Mouse (Mus musculus): ENCODE measurements around the gene Hist2h3c2.
A peak's percentile ranks its signal among the peaks of the same experiment; 100 is the strongest.
"Not testable (repeated sequence)": the region's sequence is repeated elsewhere in the genome, so short reads cannot be mapped to it uniquely, and the experiment has no call there.

Gene Hist2h3c2

DNA sequence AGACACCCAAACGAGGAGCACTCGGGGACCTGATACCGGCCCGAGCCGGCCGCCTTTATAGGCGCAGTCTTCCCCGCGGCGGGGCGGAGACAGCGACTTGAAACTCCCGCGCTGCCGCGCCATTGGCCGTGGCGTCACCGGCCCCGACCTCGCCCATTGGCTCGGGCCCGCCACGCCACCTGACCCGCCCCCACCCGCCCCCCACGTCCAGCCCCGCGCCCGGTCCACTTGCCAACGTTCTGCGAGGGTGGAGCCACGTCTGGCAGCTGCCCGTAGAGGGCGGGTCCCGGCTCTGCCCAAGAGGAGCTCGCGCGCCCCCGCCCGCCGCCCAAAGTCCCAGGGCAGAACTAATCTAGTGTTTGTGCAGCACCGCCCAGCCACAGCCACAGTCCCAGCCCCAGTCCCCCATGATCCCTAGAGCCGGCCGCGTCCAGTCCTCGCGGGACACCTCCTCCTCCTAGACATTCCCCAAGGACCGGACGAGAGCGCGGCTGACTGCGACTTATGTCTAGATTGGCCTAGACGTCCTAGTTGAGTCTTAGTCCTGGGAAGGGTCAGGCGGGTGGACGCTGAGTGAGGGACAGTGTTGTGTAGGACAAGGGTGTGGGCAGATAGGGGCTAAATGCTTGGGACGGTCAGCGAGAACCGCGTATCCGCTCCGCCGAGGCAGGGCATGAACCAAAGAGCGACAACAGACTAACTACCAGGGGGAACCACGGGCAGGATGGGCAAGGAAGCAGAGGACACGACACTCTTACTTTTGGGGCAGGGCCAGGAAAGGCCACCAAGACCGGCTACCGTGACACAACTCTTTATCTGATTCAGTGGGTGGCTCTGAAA lies at the start of gene Hist2h3c2:
TSS of gene Hist2h3c2 (minus strand) at position 174 of the 840 bp plus-strand sequence.
- DNase-seq = peak; percentile 74

DNA sequence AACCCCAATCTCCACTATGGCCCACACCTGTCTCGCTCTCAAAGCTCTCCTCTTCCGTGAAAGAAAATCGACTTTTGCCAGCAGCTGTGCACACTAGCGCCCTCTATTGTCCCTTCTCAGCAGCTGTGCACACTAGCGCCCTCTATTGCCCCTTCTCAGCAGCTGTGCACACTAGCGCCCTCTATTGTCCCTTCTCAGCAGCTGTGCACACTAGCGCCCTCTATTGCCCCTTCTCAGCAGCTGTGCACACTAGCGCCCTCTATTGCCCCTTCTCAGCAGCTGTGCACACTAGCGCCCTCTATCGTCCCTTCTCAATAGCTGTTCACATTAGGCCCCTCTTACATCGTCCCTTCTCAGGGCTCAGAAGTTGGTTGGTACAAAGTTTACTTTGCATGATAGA lies 48.4 kb upstream of the Hist2h3c2 start:
- not testable (repeated sequence) for DNase-seq

DNA sequence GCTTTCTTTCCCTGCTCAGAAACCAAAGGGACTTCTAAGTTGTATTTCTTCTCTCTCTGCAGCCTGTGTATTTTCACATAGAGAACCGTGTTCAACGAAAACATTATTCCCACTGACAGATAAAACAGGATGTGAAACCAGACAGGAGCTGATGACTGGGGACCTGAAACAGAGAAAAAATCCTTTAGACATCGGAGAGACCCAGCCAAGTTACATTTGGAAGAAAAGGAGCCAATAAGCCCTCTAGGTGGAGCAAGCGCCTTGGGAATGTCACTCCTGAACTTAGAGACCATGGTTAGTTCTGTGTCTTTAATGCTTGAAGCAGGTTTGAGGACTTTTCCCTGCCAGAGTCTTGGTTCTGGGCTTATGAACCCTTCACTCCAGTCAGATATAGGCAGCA lies 45.5 kb upstream of the Hist2h3c2 start:
- no peak for DNase-seq

DNA sequence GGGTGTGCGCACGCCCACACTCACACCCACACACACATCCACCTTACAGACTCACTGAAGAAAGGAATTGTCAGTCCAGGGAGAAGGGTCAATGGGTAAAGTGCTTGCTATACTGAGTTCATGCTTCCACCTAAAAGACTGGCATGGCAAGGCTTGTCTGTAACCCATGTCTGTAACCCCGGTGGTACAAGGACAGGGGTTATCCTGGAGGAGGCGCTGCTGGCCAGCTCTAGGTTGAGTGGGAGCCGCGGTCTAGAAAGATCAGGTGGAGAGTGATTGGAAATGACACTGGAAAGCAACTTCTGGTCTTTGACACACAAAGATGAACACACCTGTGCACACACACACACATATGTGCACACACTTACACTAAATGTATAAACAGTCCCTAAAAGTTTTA lies 41.7 kb upstream of the Hist2h3c2 start:
- no peak for DNase-seq

DNA sequence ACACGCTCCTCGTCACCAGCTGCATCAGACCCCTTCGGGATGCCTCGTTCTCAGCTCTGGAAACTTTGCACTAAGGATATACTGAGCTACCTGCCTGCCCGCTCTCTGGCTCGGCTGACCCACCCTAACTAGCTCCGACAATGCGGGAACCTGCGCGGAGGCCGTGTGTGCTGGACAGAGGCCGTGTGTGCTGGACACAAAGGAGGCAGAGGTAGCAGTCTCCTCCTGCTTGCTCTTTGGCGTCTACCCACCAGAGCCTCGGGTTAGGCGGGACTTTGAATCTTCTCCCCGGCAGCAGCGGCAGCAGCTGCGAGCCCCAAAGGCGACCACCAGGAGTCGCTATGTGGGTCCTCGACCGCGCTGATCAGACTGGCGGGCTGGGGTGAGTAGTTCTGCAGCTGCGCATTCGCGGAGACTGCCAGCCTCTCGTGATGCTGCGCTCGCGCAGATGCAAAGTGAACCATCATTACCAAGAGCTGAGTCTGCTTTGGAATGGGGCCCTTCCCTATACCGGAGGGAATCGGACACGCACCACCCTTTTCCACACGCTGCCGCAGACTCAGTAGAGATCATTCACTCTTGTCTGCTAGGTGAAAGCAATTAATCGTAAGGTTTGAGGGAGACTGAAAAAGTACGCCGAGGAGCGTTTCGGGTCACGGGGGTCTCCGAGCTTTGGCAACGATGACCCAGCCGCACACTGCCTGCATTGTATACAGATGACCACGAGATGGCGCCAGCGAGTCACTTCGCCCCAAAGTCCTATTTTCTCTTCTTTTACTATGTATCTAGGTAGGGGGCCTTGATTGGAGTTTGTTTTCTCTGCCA lies 39.1 kb upstream of the Hist2h3c2 start:
- peak; percentile 92 for DNase-seq

DNA sequence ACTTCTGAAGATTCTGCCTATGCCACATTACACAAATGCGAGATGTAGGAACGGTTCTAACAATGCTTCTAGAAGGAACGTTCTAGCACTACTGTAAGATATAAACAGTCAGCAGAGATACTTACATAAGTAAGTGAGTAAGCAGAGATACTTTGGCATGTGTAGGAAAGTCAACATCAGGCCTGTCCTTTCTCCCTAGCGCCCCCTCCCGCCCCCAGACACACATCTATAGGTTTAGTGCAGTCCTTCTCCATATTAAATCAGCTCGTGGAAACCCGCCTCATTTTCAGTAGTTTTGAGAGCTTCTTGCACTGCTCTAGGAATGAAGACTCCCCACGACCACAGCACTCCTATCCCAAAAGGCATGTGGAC lies 38.5 kb upstream of the Hist2h3c2 start:
- DNase-seq = peak; percentile 56

DNA sequence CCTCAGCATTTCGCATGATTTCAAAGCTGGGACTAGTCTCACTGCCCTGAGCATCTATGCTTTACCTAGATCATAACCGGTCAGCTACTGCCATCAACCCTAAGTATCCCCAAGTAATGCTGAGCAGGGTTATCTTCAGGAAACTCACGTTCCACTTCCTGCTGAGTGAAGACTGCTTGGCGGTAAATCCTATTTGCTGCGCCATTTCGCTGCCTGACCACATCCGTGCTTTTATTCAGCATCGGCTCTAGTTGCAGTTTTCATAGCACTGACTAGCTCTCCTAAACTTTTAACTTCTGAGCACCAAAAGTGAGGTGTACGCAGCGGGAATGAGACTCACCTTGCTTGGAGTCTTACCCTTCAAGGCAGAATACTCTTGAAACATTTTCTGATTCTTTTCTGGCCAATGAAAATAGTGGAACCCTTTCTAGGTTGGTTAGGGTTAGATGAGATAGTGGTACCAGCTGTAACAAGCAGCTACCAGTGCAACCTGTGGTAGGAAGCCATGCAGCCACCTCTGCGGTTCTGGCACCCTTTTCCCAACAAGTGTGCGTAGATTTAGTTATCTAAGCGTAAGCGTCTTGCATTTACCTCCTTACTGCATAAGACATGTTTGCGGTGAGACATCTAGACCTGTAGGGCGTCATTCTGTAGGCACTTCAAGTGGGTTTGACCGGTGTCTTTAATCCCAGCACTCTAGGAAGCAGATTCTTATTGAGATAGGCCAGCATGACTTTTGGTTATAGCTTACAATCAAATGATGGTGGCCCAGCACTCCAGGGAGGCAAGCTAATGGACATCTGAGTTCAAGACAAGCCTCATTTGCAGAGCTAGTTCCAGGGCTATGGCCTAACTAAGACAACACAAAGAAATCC lies 34.9 kb upstream of the Hist2h3c2 start:
- DNase-seq = peak; percentile 25

DNA sequence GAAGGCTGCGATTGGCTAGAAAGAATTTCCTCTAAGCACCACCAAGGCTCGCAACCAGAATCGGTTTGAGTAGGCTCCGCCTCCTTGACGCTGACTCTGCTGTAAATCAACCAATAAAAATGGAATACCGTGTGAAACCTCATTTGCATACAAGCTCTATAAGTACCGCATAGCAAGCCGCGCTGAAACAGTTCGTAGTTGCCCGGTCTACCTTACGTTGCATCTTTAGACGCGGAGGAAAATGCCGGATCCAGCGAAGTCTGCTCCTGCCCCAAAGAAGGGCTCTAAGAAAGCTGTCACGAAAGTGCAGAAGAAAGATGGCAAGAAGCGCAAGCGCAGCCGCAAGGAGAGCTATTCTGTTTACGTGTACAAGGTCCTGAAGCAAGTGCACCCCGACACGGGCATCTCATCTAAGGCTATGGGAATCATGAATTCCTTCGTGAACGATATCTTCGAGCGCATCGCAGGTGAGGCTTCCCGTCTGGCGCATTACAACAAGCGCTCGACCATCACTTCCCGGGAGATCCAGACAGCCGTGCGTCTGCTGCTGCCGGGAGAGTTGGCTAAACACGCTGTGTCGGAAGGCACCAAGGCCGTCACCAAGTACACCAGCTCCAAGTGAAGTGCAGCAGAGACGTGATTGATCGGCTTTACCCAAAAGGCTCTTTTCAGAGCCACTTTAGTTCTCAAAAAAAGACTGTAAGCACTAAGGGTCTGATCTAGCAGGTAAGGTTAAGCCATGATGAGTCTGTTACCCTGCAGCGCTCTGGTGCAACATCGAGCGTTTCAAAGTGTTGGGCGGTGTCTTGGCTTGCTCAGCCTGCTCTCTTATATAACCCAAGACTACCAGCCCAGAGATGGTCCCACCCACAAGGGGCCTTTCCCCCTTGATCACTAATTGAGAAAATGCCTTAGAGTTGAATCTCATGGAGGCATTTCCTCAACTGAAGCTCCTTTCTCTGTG lies 30.9 kb upstream of the Hist2h3c2 start, which contains the start of gene Hist2h2bb:
TSS of gene Hist2h2bb (plus strand) at position 242 of the 964 bp plus-strand sequence.
- DNase-seq = peak; percentile 97

DNA sequence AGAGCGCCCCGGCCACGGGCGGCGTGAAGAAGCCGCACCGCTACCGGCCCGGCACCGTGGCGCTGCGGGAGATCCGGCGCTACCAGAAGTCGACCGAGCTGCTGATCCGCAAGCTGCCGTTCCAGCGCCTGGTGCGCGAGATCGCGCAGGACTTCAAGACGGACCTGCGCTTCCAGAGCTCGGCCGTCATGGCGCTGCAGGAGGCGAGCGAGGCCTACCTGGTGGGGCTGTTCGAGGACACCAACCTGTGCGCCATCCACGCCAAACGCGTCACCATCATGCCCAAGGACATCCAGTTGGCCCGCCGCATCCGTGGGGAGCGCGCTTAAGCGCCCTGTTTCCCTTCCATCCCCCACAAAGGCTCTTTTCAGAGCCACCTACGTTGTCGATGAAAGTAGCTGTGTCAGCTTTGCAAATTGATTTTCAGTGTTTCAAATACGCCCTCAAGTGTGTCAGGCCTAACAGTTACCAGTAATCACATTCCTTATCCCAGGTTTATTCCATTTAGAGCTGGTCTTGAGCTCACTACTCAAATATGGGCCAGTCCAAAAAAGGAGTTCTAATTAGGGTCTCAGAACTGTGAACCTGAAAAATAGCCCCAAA lies 29.9 kb upstream of the Hist2h3c2 start:
- peak; percentile 71 for DNase-seq

DNA sequence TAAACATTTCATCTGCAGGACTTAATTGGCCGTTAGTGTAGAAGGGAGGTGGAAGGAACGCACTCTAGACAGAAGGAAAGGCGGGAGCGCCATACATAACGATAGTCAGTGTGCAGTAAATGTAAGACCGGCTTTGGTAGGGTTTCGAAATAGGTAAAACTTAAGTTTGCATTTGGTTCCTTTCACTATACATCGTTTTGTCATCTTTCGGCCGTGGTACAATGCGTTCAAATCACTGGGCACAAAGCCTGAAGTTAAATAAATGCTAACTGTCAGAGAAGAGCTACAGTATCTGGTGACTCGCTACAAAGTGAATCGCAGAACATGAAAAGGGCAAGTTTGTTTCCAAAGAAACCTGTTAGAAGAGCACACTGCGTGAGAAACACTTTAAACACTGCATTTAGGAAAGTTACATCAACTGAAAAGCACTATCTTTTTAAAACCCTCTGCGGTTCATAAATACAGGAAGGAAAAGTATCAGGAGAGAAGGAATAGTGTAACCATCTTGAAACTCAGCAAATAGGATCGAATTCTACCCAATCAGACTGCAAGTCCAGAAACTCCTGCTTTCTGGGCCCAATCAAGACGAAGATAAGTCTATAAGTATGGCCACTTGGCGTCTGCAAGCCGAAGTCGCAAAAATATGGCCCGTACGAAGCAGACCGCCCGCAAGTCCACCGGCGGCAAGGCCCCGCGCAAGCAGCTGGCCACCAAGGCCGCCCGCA lies 29.3 kb upstream of the Hist2h3c2 start, which contains the start of gene Hist2h3b:
TSS of gene Hist2h3b (plus strand) at position 604 of the 725 bp plus-strand sequence.
- DNase-seq = peak; percentile 87

DNA sequence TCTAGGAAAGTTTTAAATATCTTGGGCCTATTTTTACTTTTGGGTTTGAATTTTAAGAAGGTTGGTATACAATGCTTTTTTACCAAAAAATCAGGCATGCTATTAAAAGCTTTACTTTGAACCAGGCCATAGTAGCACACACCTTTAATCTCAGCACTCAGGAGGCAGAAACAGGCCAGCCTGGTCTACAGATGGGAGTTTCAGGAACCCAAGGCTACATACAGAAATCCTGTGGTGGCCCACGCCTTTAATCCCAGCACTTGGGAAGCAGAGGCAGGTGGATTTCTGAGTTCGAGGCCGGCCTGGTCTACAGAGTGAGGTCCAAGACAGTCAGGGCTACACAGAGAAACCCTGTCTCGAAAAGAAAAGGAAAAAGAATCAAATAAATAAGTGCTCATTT lies 28.6 kb upstream of the Hist2h3c2 start:
- DNase-seq = peak; percentile 41

DNA sequence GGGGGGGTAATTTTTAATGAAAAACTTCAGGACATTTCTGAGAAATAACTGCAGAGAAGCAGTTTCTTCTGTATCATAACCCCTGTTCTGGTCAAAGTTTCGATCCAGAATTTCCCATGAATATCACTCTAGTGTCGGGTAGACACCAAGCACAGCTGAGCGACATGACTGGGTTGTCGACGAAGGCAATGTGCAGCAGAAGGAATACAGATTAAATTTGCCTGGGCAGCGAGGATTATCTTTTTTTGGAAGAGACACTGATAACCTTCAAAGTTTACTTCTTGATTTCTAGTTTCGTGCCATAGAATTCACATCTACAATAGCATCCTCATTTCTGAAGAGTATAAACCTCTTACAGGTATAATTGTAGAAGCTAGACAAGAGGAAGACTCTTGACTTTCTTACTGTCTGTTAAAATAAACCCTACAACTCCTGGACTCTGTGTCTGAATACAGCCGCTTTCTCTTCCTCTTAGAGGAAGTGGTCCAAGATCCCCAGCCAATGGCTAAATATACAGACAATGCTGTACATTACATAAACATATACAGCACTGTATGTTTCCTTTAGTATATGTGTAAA lies 27.3 kb upstream of the Hist2h3c2 start:
- no peak for DNase-seq

DNA sequence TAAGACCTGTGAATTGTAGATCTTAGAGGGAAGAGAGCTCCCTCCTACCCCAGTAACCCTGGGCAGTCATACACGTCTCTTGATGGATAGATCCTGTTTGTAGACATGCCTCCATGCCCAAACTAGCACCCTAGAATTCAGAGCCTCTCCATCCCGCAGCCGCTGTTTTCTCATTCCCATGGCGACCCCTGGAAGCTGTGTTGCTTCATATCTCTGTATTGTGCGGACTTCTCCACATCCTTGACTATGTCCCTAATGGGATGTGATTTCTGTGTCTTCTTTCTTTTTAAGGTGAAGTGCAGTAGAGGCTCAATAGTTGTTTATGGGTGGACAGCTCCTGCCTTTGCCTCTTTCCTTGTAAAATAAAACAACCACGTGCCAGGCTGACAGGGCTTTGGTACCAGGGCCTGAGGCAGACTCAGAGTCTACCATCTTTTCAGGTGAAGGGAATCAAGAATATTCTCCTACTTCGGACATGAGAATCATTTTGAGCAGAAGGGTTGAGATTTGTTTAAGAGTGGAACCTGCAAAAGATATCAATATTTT lies 25.6 kb upstream of the Hist2h3c2 start:
- peak; percentile 35 for DNase-seq

DNA sequence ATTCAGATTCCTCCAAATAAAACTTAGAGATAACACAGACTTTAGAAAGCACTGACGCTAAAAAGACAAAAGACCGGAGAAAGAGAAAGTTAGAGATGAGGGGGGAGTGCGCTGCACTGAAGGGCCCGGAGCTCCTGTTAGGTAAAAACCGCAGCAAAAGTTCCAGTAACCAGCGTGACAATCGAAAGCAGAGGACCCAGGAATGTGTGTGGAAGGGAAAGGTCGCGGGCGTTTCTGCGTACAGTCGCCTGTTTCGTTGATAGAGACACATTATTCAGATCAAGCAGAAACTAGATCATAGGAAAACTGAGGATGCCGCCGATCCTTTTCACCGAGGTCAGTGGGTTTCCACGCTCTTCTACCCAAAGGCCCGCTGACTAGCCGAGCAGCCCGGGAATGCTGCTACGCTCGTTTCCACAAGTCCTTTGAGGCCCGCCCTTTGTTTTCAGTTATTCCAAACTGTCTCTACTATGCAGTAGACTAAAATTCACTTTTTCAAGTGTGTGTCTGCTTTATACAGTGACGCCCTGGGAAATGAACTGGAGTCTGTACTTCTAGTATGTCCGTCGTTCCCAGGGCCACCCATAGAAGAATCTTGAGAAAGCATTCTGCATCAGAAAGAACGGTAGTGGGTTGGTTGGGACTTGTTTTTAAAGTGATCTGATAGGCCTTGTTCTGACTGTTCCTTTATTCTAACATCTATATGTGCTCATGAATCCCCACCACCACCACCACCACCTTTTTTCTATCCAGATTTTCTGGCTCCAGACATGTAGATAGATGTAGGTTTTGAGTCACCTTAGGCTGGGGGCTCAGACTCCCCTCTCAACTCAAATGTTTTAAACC lies 24.9 kb upstream of the Hist2h3c2 start:
- DNase-seq = no peak

DNA sequence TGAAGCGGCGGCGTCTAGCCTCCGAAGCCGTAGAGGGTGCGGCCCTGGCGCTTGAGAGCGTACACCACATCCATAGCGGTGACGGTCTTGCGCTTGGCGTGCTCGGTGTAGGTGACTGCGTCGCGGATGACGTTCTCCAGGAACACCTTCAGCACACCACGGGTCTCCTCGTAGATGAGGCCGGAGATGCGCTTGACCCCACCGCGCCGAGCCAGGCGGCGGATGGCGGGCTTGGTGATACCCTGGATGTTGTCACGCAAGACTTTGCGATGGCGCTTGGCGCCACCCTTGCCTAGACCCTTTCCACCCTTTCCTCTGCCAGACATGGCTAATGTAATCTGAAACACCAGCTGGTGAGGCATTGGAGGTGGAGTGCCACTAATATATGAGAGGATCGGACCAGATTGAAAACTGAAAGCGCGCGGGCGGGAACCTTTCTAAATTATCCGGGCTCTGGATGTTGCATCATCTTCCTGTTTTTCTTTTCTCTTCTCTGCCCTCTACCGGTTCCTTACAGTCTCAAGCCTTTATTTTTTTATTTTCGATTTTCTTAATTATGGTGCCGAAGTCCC lies 24.1 kb upstream of the Hist2h3c2 start, which contains the start of gene Hist2h4:
TSS of gene Hist2h4 (minus strand) at position 333 of the 572 bp plus-strand sequence.
- peak; percentile 98 for DNase-seq

DNA sequence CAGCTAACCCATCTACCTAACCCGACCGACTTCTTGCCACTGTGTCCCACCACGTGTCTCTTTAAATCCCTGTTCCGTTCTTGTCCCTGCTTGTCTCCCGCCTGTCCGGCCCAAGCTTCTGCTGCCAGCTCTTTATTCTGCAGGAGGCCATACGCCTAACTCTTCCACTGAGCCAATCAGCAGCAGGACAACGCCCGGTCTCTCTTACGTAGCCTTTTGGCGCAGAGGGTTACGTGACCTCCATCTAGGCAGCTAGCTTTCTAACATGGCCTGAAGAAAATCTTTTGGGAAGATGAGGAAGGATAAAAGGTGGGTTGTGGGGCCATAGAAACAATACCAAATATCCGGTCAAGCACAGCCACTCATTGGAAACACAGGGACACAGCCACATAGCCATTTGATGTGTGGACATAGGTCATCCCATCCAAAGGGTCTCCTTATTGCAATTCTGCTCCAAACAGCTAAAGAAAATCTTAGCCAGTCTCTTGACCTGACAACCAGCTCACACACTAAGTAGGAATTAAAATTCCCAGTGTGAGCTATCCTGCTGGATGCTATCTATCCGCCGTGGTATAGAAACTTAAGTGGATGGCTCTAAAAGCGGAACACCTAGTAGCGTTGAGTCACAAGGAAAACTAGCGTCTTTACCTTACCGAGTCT lies 23.4 kb upstream of the Hist2h3c2 start:
- peak; percentile 96 for DNase-seq

DNA sequence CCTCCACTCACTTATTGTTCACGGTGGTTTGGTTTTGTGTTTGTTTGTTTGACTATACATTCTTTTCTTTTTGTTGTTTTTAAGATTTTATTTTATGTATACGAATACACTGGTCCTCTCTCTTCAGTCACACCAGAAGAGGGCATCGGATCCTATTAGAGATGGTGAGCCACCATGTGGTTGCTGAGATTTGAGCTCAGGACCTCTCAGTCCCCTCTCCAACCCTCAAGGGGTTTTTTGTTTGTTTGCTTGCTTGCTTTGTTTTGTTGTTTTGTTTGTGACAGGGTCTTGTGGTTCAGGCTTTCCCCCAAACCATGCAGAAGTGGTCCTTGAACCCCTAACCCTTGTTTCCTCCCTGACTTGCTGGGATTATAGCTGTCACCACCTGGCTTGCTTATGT lies 22.7 kb upstream of the Hist2h3c2 start:
- no peak for DNase-seq

DNA sequence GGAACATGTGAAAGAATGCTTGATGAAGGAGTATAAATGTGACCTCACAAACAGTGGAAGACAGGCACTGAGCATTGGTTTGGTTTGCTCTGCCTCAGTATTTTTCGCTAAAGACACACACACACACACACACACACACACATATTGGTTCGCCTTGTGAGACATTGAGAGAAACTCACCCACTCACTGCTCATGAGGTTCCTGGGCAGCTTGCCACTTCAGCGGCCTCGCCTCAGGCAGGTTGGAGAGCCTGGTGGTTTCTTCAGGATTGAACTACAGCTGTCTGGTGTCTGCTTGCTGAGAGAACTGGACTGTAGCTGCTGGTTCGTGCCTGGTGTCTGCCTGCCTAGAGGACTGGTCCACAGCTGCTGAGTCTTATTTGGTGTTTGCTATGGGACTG lies 21.3 kb upstream of the Hist2h3c2 start:
- DNase-seq = peak; percentile 43

Data from cerebellum, adult 9-11 months (tissue).